Mouse (Mus musculus) kidney, postnatal 0 days (tissue): Measurements from ENCODE around the gene Nfia. TPM values are rescaled to one million over a fixed set of nuclear protein-coding genes. Genes with fewer than 3 reads are reported as not detected.

Experiments used
- ATAC-seq: fragments of 200-750 bp; cut with Nextera tagmentation; replicated peaks from 2 replicates; pipeline ENCODE4 v1.8.0; 2017; ENCODE audit warnings: low read depth, moderate number of reproducible peaks, moderate TSS enrichment, moderate library complexity; ENCODE audit not compliant: low FRiP score
- DNase-seq: peaks from one replicate; pipeline ENCODE4 v3.0.0-alpha.2; 2016; ENCODE audit warnings: low spot score
- H3K27ac ChIP-seq: fragments of 300-500 bp; sonication (generic); 2 replicates; pipeline ENCODE4 v1.5.1; 2014; ENCODE audit warnings: mild to moderate bottlenecking
- H3K27me3 ChIP-seq: fragments of 300-500 bp; sonication (generic); 2 replicates; pipeline ENCODE4 v1.6.1; 2014; ENCODE audit warnings: low read length, mixed read lengths; ENCODE audit not compliant: insufficient read depth
- H3K36me3 ChIP-seq: fragments of 300-500 bp; sonication (generic); 2 replicates; pipeline ENCODE4 v1.6.1; 2014; ENCODE audit warnings: low read length, mixed read lengths; ENCODE audit not compliant: insufficient read depth
- H3K4me1 ChIP-seq: fragments of 300-500 bp; sonication (generic); replicated peaks from 2 replicates; pipeline ENCODE4 v1.6.1; 2014; ENCODE audit warnings: antibody characterized with exemption, low read length, mixed read lengths; ENCODE audit not compliant: insufficient read depth
- H3K4me2 ChIP-seq: fragments of 300-500 bp; sonication (generic); 2 replicates; pipeline ENCODE4 v1.6.1; 2014; ENCODE audit warnings: mild to moderate bottlenecking, low read length, moderate library complexity, mixed read lengths
- H3K4me3 ChIP-seq: fragments of 300-500 bp; sonication (generic); replicated peaks from 2 replicates; pipeline ENCODE4 v1.5.1; 2014; ENCODE audit warnings: low read depth, low read length
- H3K9ac ChIP-seq: fragments of 300-500 bp; sonication (generic); 2 replicates; pipeline ENCODE4 v1.6.1; 2014; ENCODE audit warnings: low read depth, low read length
- H3K9me3 ChIP-seq: fragments of 300-500 bp; sonication (generic); replicated peaks from 2 replicates; pipeline ENCODE4 v1.6.1; 2016; ENCODE audit warnings: low read length, inconsistent platforms, mixed read lengths
- CTCF ChIP-seq: IDR thresholded peaks from 2 replicates; pipeline ENCODE4 v1.5.1; 2016; ENCODE audit warnings: antibody characterized with exemption, low read depth, mild to moderate bottlenecking, moderate library complexity
- WGBS: fragments of 180-500 bp; shearing (Covaris S2); extraction: QIAGEN DNeasy Blood & Tissue Kit; methylation state at CpG from one replicate; pipeline ENCODE4 v1.1.7; 2014; 5-methylcytosine and 5-hydroxymethylcytosine counted together
- polyA plus RNA-seq: library from polyadenylated mRNA; unstranded; fragments of >200 nt; fragmentation: Nextera tagmentation; extraction: Ambion mirVana; gene quantifications from 2 replicates; pipeline ENCODE4 v1.2.1, GENCODE M21; 2015

Gene Nfia
- polyA plus RNA-seq, 1 experiment from 2014 or later, result 25.9 TPM

- ATAC-seq (peak; percentile 88), DNase-seq (peak; percentile 88)
- Histone ChIP-seq H3K36me3 (no peaks in the 10 kb centered on the region), H3K27ac (peak overlapping the region; percentile 94), H3K9me3 (no peaks in the 10 kb centered on the region), H3K4me3 (peak overlapping the region; percentile 18; the same call in 1 of the 2 replicates), H3K9ac (peak overlapping the region; percentile 29; the same call in 1 of the 2 replicates), H3K27me3 (no peaks in the 10 kb centered on the region), H3K4me2 (peak overlapping the region; percentile 51), H3K4me1 (0 out of 2 replicates have a peak, but pooled peaks cover 7% of the 10 kb centered on the region)
- no peak for TF ChIP-seq CTCF
- 43% methylated on average over 27 of the region's 27 CpGs for WGBS
Observed at GRCm38 (mm10) chr4:97868938-97869440, 96.5 kb downstream of the Nfia start.

- peak overlapping the region; percentile 29; the same call in 1 of the 2 replicates for H3K9ac ChIP-seq
- 0 out of 2 replicates have a peak, but pooled peaks cover 7% of the 10 kb centered on the region for H3K4me1 ChIP-seq
- H3K4me3 ChIP-seq, result peak overlapping the region; percentile 18; the same call in 1 of the 2 replicates
- DNase-seq (peak; percentile 72), ATAC-seq (no peak)
- H3K27ac ChIP-seq, result peak overlapping the region; percentile 94
- H3K27me3 ChIP-seq, result no peaks in the 10 kb centered on the region
- 26% methylated on average over 7 of the region's 7 CpGs for WGBS
- peak overlapping the region; percentile 51 for H3K4me2 ChIP-seq
- TF ChIP-seq CTCF, result no peak
- no peaks in the 10 kb centered on the region for H3K9me3 ChIP-seq
- no peaks in the 10 kb centered on the region for H3K36me3 ChIP-seq
Observed at GRCm38 (mm10) chr4:97869451-97869850, 96.9 kb downstream of the Nfia start.

GRCm38 (mm10) chr4:97871770-97872439, 99.4 kb downstream of the Nfia start:
- H3K4me1 ChIP-seq, result 0 out of 2 replicates have a peak, but pooled peaks cover 7% of the 10 kb centered on the region
- ATAC-seq (no peak), DNase-seq (no peak)
- no peak overlapping the region for H3K9ac ChIP-seq
- 64% methylated on average over 9 of the region's 9 CpGs for WGBS
- no peaks in the 10 kb centered on the region for H3K36me3 ChIP-seq
- H3K9me3 ChIP-seq, result no peaks in the 10 kb centered on the region
- no peak for TF ChIP-seq CTCF
- no peak overlapping the region for H3K4me2 ChIP-seq
- no peak overlapping the region for H3K27ac ChIP-seq
- H3K27me3 ChIP-seq, result no peaks in the 10 kb centered on the region
- no peak overlapping the region for H3K4me3 ChIP-seq

GRCm38 (mm10) chr4:97874916-97875315, 102.4 kb downstream of the Nfia start:
- DNase-seq, result no peak
- H3K27ac ChIP-seq, result no peak overlapping the region
- TF ChIP-seq CTCF, result no peak
- no peak for ATAC-seq
- no peaks in the 10 kb centered on the region for H3K4me1 ChIP-seq
- H3K4me3 ChIP-seq, result no peak overlapping the region
- WGBS, result 78% methylated on average over 3 of the region's 3 CpGs
- no peak overlapping the region for H3K9ac ChIP-seq
- no peaks in the 10 kb centered on the region for H3K27me3 ChIP-seq
- H3K9me3 ChIP-seq, result no peaks in the 10 kb centered on the region
- H3K36me3 ChIP-seq, result no peaks in the 10 kb centered on the region
- no peak overlapping the region for H3K4me2 ChIP-seq

- Histone ChIP-seq H3K4me3 (no peak overlapping the region), H3K27me3 (no peaks in the 10 kb centered on the region), H3K9me3 (no peaks in the 10 kb centered on the region), H3K4me2 (no peak overlapping the region), H3K4me1 (no peaks in the 10 kb centered on the region), H3K9ac (no peak overlapping the region), H3K27ac (no peak overlapping the region), H3K36me3 (no peaks in the 10 kb centered on the region)
- WGBS, result 55% methylated on average over 3 of the region's 3 CpGs
- no peak for DNase-seq
- no peak for TF ChIP-seq CTCF
- no peak for ATAC-seq
Observed at GRCm38 (mm10) chr4:97875901-97876300, 103.4 kb downstream of the Nfia start.

GRCm38 (mm10) chr4:97879696-97880095, 107.2 kb downstream of the Nfia start:
- ATAC-seq (peak; percentile 69), DNase-seq (no peak)
- Histone ChIP-seq H3K27me3 (no peaks in the 10 kb centered on the region), H3K9me3 (no peaks in the 10 kb centered on the region), H3K9ac (no peak overlapping the region), H3K4me1 (no peaks in the 10 kb centered on the region), H3K4me2 (no peak overlapping the region), H3K4me3 (no peak overlapping the region), H3K36me3 (no peaks in the 10 kb centered on the region), H3K27ac (no peak overlapping the region)
- TF ChIP-seq CTCF, result no peak
- 66% methylated on average over 7 of the region's 7 CpGs for WGBS
